Mouse (Mus musculus) spleen, adult 10 weeks (tissue): ENCODE measurements around the gene Fgd3. TPM values are rescaled to one million over a fixed set of nuclear protein-coding genes. Genes with fewer than 3 reads are reported as not detected.

Experiments
- polyA plus RNA-seq: library from polyadenylated mRNA; stranded (reverse); fragments of 350-450 nt; fragmentation: Illumina TruSeq; extraction: RNeasy Lipid Tissue Mini Kit (QIAGEN cat#74804); gene quantifications from one replicate; pipeline ENCODE4 v1.2.3, GENCODE M21; 2015; ENCODE audit warnings: low replicate concordance; ENCODE audit not compliant: insufficient read depth

Fgd3 gene
- 40.0 TPM for polyA plus RNA-seq

GRCm38 (mm10) chr13:49320040-49320439, at the start of gene Fgd3:
Fgd3 (minus strand) TSS chr13:49320311.

DNA sequence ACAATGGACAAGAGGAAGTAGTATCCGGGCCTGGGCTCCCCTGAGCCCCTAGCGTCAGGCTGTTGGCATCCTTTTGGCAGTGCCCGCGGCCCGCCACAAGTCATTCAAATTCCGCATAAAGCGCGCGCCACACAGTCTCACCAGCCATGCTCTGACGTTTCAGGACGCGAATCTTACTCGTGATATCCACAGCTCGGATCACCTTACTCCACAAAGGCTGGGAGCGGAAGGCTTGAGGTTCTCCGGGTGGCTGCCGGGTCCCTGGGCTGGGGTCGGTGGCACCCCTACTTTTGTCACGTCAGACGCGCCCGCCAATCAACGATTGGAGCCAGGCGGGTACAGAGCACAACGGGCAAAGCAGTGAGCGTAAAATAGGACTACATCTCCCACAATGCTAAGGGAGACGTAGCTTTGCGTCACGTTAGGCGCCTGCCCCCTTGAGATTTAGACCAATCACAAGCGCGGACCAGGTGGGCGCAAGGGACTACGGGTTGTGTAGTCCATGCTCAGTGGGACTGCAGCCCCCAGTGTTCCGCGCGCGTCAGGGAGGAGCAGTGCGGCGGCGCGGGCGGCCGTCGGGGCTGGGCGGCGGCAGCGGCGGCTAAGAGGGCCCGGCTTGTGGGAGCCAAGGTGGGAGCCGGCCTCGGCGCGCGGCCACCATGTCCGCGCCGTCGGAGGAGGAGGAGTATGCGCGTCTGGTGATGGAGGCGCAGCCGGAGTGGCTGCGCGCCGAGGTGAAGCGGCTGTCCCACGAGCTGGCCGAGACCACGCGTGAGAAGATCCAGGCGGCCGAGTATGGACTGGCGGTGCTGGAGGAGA, 21.1 kb upstream of the Fgd3 start, which contains the start of gene Bicd2:
Gene Bicd2 (plus strand): TSS at position 574 of the 819 bp plus-strand sequence.

DNA sequence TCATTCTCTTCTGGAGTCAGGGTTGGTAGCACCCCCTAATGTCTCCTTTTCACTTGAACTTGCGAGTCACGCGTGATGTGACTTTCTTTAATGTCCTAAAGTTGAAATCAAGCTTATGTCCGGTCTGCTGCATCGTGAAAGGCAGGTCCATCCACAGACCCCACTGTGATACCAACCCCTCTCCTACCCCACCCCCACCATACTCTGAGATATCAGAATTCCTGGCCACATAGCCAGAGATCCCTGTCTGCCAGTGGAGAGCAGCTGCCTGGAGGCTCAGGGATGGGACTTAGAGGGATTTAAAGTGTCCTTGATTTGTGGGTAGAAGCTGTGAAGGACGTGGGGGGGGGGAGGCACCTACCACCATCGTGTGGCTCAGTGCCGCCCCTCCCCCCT, 71.6 kb downstream of the Fgd3 start, which contains the start of gene Susd3:
Gene Susd3 (minus strand): TSS at position 240 of the 396 bp plus-strand sequence.

GRCm38 (mm10) chr13:49215504-49216219, 104.4 kb downstream of the Fgd3 start, which contains the start of gene Card19:
Card19 (minus strand) TSS chr13:49216037.

Other genes starting within 250 kb of the Fgd3 start
- 0.12 TPM for gene Wnk2, start 172.3 kb downstream of the Fgd3 start, polyA plus RNA-seq
- gene Ninj1, start 132.8 kb downstream of the Fgd3 start, polyA plus RNA-seq, result 18.8 TPM
- 9.3 TPM for gene Card19, start 104.3 kb downstream of the Fgd3 start, polyA plus RNA-seq
- gene Susd3, start 71.6 kb downstream of the Fgd3 start, polyA plus RNA-seq, result 8.5 TPM
- gene Bicd2, start 21.3 kb upstream of the Fgd3 start, polyA plus RNA-seq, result 22.9 TPM
- gene Ippk, start 100.9 kb upstream of the Fgd3 start, polyA plus RNA-seq, result 8.5 TPM
- gene Tes3-ps, start 173.0 kb upstream of the Fgd3 start, polyA plus RNA-seq, result 0.10 TPM
- 3.1 TPM for gene Ecm2, start 184.5 kb upstream of the Fgd3 start, polyA plus RNA-seq
- 3.8 TPM for gene Aspn, start 224.1 kb upstream of the Fgd3 start, polyA plus RNA-seq